Mouse (Mus musculus) CD4-positive naive resting alpha-beta T cell, adult 76 days (primary cell): ENCODE data around the gene 1700015G11Rik. TPM values are rescaled to one million over a fixed set of nuclear protein-coding genes. Genes with fewer than 3 reads are reported as not detected.

ENCODE experiments used
- total RNA-seq: library from RNA; stranded (reverse); gene quantifications from one replicate; pipeline ENCODE4 v1.2.4, GENCODE M21; 2023

Gene 1700015G11Rik
- total RNA-seq = not detected

DNA sequence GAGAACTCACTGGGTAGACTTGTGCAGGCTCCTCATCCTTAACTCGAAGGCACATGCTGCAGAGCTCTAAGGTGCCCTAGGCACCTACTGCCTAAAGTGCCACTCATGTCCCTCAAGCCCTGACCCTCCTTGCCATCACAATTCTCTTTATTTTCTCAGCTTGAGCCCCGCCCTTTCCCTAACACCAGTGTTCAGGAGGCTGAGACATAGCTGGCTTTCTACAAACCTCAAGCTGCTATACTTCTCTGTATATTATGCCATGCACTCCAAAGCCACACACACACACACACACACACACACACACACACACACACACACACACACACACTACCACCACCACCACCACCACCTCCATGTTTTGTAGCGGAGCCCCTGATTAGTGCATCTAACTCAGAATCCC, at the start of gene 1700015G11Rik:
Gene 1700015G11Rik (minus strand): TSS at position 101 of the 400 bp plus-strand sequence.

DNA sequence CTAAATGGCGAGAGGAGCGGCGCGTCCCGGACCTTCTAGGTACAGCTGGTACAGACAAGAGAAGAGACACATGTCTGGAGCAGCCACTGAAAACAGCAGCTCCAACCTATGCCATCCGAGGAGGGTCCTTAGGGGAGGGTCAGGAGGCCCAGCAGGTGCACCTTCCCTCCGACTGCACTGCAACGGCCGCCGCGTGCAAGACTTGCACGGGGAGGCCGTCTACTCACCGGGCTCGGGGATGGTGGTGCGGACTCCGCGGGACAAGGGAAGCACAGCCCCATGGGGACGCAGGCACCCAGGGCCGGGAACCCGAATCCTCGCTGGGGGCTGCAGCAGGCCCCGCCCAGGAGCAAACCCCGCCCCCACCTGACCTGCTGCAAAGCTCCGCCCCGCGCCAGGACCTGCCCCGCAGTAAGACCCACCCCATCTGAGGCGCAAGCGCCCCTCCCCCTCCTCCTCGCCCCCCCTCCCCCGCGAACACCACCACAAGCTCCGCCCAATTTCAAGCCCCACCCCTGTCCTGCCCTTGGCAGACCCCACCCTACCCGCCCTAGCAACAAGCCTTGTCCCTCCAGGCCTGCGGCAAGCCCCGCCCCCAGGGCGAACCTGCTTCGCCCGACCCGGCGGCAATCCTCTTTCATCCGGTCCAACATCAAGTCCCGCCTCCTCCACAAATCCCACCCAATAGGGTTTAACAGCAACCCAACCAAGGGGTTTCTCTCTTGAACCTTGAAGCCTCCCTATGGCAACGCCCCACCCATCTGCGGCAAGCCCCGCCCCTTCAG, 9.8 kb downstream of the 1700015G11Rik start, which contains the start of gene Svip:
Gene Svip (minus strand): TSS at position 508 of the 785 bp plus-strand sequence.

Other genes starting within 250 kb of the 1700015G11Rik start
- gene Gas2, start 153.7 kb downstream of the 1700015G11Rik start, total RNA-seq = 2.0 TPM
- 6.0 TPM for gene Fancf, start 153.5 kb downstream of the 1700015G11Rik start, total RNA-seq
- 0.18 TPM for gene Svip, start 9.7 kb downstream of the 1700015G11Rik start, total RNA-seq